Mouse (Mus musculus) megakaryocyte progenitor cell, adult 5-6 weeks (primary cell): ENCODE measurements at regions not wholly inside any gene's neighbourhood (a gene's known extent, or its start where the extent isn't known, plus 50 kb on each side); places are given as distances from the start of the nearest gene placed in this dataset.

ENCODE experiments used
- ATAC-seq: replicated peaks from 2 replicates; pipeline ENCODE4 v1.8.0; 2016; ENCODE audit warnings: mild to moderate bottlenecking, moderate TSS enrichment, inconsistent platforms; ENCODE audit not compliant: poor library complexity

DNA sequence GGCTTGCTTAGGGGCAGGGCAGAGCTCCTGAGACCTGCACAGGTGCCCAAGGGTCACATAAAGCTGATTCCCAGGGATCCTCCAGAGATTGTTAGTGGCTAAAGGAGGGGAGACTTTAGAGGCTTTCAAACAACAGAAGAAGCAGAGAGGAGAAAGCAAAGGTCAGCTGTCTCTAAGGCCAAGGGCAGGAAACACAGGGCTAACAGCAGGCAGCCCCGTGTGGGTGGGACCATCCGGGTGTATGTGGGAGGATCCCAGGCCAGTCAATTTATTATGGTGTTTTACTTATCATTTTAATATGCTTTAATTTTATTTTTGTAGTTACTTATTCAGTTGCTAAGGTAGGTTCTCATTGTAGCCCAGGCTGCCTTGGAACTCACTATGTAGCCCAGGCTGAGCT lies 317.1 kb downstream of the Matn1 start:
- no peak for ATAC-seq

DNA sequence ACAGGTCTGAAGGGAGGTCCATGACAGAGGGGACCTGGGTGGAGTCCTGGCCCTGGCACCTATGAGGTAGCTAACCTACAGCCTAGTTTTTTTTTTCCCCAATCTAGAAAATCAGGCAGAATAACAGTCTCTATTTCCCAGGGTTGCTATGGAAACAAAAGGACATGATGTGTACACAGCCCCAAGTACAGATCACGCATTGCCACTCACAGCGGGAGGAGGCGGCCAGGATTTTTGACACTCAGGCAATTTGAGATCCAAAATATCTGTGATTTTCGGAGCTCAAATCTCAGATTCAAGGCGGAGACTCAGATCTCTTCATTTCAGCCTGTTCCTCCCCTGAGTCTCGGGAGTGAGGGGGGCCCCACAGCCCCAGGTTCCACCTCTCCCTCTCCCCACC lies 318.7 kb downstream of the Matn1 start:
- no peak for ATAC-seq

DNA sequence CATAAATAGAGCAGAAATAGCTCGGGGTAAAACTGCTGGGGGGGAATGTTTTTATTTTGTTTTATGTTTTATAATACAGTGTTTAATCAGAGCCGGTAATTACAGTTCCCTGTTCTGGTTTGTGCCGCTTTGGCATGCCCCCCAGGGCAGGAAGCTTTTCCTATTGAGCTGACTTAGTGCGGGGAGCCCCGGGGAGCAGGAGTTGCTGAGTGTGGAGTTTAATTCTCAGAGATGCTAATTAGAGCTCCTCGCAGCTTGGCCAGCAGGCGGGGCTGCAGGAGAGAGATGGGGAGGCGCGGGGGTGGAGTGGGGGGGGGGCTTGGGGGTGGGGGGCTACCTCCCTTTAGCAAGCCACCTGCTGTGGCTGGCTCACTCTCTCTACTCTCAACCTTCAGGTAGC lies 322.6 kb downstream of the Matn1 start:
- ATAC-seq, result no peak

DNA sequence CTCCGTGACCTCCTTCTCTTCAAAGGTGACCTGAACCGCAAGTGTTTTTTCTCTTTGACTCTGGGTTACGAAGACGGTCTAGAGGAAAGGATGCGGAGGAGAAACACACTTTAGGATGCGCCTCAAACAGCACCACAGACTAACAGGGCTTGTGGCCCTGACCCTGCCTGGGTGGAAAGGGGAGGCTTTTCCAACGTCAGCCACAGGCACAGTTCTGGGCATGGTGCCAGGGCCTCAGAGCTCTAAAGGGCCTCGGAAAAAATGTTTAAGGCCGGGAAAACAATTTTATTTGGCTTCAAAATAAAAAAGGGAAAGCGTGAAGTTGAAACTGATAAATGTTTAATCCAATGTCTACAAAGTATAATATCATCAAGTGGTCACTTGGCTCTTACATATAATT lies 323.6 kb downstream of the Matn1 start:
- ATAC-seq, result no peak

DNA sequence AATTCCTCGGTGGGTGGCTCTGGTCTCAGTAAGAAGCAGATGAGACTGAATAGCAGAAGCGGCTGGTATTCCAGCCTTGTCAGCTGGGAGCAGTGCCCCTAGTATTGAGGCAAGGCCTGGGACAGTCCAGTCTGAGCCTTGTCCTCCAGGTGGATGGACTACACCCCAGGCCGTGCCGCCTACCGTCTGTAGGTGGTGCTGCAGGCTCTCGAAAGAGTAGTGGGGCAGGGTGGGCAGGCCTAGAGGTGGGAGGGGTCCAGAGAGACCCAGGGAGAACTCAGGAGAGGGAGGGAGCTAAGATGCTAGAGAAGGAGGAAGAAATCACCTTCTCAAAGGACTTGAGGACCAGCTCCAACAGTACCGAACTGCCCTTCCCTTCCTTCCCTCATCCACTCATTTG lies 326.0 kb downstream of the Matn1 start:
- ATAC-seq, result no peak; the same call in 1 of the 2 replicates

DNA sequence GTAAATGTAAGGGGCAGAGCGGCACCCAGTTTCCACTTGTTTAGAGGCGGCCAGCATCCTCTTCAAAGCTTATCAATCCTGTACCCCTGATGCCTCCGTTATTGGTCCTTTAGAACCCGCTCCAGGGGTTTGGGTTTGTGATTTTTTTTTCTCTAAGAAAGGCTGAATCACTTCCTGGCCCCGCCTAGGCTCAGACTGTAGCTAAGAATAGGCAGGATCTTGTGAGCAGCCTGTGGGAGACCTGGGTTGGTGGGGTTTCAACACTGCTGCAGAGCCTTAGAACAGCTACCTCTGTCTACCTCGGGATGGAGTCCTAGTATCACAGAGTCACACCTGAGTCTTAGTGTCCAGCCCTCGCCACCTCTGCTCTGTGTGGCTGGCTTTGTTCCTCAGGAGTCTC lies 327.9 kb downstream of the Matn1 start:
- ATAC-seq, result 0 out of 2 replicates have a peak, but pooled peaks have one; percentile 46

DNA sequence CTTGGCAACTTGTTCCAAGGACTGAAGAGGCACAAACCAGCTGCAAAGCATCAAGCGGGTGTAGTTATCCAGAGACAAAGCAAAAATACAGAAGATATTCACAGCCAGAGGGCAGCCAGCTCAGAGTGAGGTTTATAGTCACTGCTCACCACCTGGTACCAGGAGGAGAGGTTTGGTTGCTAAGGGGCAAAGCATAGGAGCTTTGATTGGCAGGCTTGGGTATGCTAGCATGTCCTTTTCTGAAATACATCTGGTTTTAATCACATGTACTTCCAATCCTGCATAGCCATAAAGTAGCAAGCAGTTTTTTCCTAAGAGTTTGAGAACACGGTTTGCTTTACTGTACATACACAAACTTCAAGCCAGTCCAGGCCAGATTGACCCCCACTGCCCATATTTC lies 349.4 kb downstream of the Matn1 start:
- ATAC-seq, result no peak

DNA sequence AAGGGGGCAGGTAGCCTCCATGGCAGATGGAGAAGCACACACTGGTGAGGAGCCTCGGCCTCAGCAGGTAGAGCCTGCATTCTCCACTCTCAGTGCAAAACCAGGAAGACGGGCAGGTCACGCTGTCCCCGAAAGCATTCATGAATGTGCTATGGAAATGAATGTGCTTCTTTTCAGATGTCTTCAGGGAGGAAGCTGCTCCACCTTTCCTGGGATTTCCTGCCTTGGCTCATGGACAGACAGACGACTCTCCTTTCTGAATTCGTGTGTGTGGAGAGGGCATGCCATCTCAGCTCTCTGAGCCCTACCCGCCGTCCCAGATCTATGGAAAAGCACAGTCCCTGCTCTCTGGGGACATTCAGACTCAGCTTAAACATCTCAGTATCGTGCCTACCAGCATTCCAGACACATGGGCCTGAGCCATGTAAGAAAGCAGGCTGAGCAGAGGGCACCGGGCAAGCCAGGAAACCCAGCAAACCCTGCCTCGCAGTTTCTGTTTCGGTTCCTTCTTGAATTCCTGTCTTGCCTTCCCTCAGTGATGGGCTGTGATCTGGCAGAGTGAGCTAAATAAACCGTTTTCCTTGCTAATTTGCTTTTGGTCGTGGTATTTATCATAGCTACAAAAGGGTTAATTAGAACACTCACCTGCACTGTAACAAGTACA lies 354.0 kb downstream of the Matn1 start:
- peak; percentile 83 for ATAC-seq

DNA sequence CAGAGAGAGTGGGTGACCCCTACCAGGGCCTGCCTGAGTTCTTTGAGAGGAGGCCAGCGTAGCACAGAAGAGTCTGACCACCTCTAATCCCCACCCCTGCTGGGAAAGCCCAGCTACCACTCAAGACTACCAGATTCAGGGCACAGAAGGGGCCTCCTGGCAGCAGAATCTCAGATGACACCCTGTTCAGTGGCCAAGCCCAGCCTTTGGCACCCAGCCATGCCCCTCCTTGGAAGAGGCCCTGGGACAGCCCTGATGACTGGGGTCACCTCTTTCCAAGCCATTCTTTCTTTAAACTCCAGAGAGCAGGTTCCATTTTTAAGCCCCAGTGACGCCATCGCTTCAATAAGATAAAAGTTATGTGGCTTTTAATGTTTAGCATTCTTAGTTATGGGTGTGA lies 359.8 kb downstream of the Matn1 start:
- no peak for ATAC-seq

DNA sequence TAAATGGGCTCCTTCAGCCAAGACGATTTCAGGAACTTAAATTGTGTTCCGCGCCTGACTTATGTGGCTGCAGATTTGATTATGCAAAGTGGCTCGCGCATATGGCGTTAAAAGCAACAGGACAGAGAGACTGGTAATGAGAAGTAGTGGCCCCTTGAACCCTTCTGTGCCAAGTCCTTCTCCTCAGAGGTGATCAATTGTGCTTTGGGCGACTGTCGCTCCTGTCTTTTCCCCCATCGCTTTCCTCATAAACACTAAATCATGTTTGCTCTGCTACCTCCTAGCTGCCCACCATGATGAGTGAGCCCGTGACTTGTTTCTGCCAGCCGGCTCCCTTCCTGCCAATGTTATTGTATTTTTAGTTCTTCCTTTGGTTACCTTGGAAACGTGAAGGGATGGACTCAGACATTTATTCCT lies 360.2 kb downstream of the Matn1 start:
- ATAC-seq, result no peak

DNA sequence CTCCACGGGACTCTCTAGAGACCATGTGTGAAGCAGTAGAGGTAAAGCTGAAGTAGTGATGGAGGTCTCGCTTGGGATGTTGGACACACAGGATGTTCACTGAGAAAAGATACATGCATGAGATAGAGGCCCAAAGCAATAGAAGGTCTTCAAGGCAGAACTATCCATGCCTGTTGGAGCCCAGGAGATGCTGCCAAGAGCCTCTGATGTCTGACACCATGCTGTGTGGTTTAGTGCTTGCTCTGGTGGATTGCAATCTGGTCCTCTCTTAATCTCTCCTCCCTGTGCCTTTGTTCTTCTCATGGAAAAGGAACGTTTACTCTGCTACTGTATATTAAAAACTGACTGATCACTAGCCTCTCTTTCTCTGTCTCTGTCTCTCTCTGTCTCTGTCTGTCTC lies 370.0 kb downstream of the Matn1 start:
- ATAC-seq, result no peak

DNA sequence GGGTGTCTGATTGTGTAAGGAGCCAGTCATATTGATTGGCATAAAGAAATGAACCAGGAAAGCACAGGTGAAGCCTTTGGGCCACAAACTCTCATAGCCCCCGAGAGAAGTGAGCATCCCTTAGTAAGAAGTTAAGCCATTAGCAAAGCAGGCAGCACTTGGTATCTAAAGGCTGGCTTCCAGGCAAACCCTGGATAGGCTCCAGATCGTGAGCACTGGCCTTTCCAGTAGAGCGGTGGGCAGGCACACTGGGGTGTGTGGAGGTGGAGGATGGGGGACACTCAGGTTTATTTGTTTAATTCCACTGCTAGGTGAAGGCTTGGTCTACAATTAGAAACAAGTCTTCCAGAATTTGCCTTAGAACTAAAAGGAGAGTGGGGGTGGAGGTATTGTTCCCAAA lies 371.9 kb downstream of the Matn1 start:
- no peak for ATAC-seq

DNA sequence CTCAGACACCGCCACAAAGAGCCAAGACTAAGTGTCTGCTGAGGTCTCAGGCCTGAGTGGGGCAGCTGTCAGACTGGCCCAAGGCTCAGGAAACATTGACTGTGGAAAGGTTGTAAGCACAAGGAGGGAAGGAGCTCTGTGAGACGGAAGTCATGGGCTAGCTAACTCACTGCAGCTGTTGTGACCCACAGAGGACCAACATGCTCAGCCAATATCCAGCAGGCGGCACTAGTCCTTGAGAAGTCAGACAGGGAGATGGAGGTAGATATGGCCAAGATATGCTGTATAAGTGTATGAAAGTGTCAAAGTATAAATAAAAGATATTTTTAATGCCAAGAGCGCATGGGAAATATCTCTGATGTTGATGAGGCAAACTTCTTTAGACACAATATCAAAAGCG lies 378.1 kb downstream of the Matn1 start:
- ATAC-seq, result no peak

DNA sequence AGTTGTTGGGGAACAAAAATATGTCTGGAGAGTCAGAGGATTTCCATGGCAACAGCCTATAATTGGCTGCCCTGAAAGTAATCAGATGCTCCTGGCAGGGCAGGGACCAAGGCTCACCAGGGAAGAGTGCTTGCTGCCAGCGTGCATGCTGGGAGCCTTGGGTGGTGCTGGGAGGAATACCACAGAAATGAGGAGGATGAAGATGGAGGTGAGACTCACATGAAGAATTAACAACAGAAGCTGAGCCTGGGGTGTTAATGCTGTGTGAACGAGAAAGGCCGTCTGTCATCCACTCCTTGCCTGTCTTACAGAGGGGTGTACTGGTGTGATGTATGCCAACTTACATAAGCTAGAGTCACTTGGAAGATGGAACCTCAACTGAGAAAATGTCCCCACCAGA lies 380.3 kb downstream of the Matn1 start:
- ATAC-seq, result no peak

DNA sequence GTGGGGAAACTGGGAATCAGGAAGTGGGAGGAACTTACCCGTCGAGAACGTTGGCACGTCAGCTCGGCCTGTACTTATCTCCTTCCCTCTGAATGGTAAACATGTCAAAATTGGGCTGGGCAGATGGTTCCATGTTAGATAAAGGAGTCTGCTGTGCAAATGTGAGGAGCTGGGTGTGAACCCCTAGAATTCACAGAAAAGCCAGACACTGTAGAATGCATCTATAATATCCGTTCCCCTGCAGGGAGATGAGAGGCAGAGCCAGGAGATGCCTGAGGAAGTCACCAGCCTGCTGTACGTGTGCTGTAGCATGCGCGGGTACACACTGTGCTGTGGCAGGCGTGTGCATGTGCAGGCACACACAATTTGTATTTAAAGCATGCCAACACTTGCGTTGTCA lies 381.0 kb downstream of the Matn1 start:
- no peak for ATAC-seq

DNA sequence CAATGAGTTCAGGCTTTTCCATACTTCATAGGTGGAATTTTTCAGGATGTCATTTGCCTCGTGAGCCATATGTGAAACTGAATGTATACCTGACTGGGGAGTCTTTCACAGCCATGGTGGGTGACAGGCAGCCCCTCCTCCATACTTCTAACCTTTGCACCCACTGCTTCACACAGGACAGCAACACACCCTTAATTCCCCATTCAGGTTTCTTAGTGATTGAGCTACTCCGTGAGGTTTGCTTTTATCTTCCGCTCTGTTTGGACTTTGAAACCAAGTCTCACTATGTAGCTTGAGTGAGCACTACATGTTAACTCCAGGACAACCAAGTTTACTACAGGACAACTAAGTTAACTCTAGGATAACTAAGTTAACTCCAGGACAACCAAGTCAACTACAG lies 381.4 kb downstream of the Matn1 start:
- no peak for ATAC-seq

DNA sequence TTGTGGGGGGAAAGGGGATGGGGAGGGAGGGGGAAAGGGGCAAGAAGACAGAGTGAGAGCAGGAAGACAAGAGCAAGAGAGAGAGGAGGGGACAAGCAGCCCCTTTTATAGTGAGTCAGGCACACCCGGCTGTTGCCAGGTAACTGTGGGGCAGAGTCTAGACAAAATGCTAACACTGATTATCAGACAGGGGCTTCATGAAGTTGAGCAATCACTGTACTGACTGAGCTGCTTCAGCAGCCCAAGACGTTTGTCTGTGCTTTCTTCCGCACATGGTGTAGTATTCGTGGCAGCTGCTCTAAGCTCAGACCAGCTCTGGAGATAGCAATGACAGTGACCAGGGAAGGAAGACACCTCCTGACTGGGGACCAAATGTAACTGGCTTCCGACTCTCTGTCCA lies 385.2 kb downstream of the Matn1 start:
- ATAC-seq, result no peak

DNA sequence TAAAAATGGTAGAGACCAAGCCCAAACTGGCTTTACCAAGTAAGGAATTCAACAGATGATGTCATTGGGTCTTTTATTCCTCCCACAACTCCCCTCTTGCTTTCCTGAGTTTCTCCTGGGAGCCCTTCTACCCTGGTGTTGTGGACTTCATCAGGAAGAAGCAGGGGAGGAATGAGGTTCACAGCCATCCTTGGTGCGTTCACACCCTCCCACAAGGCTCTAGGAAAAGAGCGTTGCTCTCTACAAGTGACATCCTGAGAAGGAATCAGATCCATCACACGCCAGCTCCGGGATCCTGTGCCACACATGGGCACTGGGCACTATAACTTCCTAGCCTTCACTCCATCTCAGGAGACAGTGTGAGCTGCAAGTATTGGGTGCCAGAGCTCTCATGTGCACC lies 387.5 kb downstream of the Matn1 start:
- ATAC-seq, result no peak

DNA sequence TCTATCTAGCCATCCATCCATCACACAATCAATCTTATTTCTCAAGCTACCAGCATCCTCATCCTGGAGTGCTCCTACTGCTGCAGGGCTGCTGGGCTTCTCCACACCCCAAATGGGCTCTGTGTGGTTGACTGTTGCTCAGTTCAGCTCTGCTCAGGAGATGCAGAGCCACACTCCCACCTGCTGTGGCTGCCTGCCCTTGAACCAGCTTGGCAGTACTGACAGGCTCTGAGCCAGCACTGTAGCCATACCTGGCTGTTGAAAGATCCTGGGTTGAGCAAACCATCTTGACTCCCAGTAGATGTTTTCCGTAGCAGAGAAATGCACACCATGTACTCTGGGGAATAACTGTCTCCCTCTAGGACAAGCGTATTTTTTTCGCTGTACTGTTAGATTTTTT lies 392.6 kb downstream of the Matn1 start:
- no peak for ATAC-seq

DNA sequence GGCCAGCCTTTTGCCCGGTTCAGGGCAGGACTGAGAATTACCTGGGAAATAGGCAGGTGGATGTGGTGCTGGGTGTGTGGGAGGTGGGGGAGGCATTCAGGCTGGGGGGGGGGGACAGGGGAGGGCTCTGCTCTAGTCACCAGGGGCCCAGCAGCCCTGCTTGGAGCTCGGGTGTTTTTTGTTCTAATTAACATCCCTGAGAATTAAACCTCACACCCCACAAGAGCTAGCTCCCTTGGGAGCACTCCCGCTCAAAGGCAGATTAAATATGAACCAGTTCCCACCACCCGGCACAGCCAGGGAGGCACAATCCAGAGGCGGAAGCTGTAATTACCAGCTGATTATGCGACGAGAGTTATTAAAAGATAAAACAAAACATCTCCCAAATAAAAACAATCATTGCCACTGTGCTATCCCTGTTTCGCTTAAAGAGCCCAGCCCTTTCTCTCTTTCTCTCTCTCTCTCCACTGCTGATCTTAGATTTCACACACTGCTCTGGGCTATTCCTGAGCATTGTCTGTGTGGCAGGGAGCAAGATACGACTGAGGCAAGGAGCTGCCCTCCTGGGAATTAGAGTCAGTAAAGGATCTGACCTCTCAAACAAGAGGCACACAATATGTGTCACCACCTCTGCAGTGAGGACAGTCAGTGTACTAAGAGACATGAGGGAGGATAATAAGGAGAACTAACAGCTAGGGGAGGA lies 397.0 kb downstream of the Matn1 start:
- ATAC-seq, result no peak

DNA sequence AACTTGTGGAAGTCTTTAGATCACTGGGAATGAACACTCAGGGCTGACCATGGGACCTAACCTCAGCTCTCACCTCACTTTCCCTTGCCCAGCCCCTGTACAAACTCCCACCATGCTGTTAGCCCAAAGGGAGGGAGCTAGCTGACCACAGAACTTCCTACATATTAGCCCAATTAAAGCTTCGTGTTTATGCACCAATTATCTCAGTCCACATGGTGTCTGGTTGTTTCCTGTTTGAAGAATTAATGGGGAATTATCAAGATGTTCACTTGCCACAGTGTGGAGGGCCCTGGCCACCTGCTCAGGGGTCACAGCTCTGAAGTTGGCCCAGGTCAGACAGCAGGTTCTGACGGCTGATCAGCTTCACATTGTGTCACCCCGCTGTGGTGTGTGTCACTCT lies 402.5 kb downstream of the Matn1 start:
- no peak for ATAC-seq

DNA sequence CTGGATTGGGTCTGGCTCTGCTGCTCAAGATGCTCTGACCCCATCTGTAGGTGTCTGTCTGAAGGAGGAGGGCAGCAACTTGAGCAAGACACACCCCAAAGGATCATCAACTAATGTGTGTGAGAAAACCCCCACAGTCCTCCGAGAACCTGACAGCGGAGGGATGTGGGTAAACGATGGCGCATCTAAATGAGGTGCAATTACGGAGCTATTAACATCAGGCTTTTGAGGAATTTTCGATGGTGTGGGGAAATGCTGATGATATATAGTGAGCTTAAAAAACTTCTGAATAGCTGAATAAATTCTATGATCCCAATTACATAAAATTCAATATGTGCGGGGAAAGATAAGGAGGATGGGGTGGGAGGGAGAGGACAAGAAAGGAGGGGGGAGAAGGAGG lies 406.1 kb downstream of the Matn1 start:
- ATAC-seq, result no peak

DNA sequence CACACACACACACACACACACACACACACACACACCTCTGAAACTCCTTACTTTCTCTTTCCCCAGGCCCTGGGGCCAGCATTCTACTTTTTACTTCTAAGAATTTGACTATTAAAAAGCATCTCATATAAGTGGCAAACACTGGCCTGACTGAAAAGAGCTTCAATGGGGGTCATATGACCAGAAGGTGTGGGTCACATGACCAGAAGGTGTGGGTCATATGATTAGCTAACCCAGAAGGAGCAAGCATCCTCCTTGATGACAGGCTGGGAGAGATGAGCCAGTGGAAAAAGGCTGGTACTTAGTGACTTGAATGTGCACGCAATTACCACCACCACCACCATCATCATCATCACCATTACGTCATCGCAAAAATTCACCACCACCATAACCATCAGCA lies 410.7 kb downstream of the Matn1 start:
- ATAC-seq, result no peak
